Mouse (Mus musculus) embryonic fibroblast, embryonic 13.5 days (primary cell): ENCODE data around the gene Pithd1. TPM values are rescaled to one million over a fixed set of nuclear protein-coding genes. Genes with fewer than 3 reads are reported as not detected.
A peak's percentile ranks its signal among the peaks of the same experiment; 100 is the strongest.

Experiments
- H3K27ac ChIP-seq: 2 replicates; pipeline ENCODE4 v1.5.1; 2012; ENCODE audit warnings: low read length, control low read depth, inconsistent platforms; ENCODE audit not compliant: insufficient read depth
- H3K4me1 ChIP-seq: 2 replicates; pipeline ENCODE4 v1.6.1; 2011; ENCODE audit warnings: low read length; ENCODE audit not compliant: control insufficient read depth, insufficient read depth
- H3K4me3 ChIP-seq: 2 replicates; pipeline ENCODE4 v1.5.1; 2011; ENCODE audit warnings: mild to moderate bottlenecking, control low read depth, low read length; ENCODE audit not compliant: insufficient read depth
- CTCF ChIP-seq: IDR thresholded peaks from 2 replicates; pipeline ENCODE4 v1.5.1; 2011; ENCODE audit warnings: mild to moderate bottlenecking, control low read depth, low read length, moderate library complexity, borderline replicate concordance; ENCODE audit not compliant: insufficient read depth
- POLR2A ChIP-seq: IDR thresholded peaks from 2 replicates; pipeline ENCODE4 v1.6.1; 2011; ENCODE audit warnings: low read depth, mild to moderate bottlenecking, control low read depth, low read length, moderate library complexity
- polyA plus RNA-seq: library from polyadenylated mRNA; stranded (reverse); fragments of >200 nt; gene quantifications from 2 replicates; pipeline ENCODE4 v1.2.4, GENCODE M21; 2011; ENCODE audit warnings: low read depth; ENCODE audit not compliant: missing spikeins, insufficient read length

The Pithd1 gene
- polyA plus RNA-seq, 1 experiment: 22.1 TPM

DNA sequence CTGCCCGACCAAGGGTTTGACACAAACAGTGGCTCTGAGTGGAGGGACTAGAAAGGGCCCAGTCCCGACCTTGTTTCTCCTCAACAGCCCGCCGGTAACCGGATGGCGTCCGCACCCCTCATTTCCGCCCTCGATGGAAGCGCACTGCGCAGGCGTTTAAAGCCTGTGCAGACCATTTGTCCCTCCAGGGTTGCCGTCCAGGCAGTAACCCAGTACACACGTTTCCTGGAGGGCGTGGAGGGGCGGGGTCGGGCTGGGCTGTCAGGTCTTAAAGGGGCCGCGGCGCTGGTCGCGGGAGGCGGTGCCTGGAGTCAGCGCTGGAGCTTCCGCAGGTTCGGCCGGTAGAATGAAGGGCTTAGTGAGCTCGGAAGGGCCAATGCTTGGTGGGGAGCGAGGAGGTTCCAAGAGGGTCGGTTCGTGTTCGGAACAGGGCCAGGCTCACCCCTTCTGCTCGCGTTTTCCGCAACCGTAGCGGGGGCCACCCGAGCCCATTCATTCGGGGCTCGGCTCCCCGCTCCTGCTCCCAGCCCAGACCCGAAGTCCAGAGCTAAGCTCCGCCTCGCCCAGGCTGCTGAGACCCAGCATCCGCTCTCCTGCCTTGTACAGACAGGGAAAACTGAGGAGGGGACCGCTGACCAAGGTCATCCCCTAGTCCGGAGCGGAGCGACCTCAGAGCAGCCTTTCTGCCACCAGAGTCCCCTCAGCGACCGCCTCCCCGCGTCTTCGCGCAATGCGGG is 23.4 kb downstream of the Pithd1 start, which contains the start of gene Gale:
Gene Gale, plus strand, starts transcription at position 271 of the 737 bp plus-strand sequence.
- TF ChIP-seq CTCF (no peak), POLR2A (peak; percentile 88)
- Histone ChIP-seq H3K4me3 (peak within 1 kb of the TSS; percentile 84), H3K4me1 (no peaks in the 10 kb centered on the region; the same call in 1 of the 2 replicates), H3K27ac (peak within 1 kb of the TSS; percentile 80)

DNA sequence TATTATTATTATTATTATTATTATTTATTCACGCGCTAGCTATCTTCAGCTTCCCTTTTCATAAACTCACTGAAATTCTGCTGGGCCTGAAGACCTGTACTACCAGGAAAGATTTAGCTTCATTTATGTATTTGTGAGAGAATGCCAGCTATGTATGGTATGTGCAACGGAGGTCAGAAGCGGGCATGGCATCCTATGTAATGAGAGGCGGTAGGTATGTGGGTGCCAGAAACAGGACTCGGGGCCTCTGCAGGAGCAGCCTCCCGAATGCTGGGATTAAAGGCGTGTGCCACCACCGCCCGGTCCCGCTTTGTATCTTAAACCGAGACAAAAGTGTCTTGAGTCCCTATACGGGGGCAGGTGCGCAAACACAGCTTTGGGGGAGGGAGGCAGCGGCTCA is 24.1 kb downstream of the Pithd1 start:
- H3K4me3 ChIP-seq: peak overlapping the region; percentile 64
- H3K27ac ChIP-seq: peak overlapping the region; percentile 80
- no peaks in the 10 kb centered on the region; the same call in 1 of the 2 replicates for H3K4me1 ChIP-seq
- TF ChIP-seq CTCF: no peak
- no peak for TF ChIP-seq POLR2A

GRCm38 (mm10) chr4:135962198-135962597 is 24.9 kb downstream of the Pithd1 start:
- Histone ChIP-seq H3K4me3 (no peak overlapping the region), H3K27ac (no peak overlapping the region), H3K4me1 (no peaks in the 10 kb centered on the region; the same call in 1 of the 2 replicates)
- no peak for TF ChIP-seq CTCF
- TF ChIP-seq POLR2A: no peak

- Histone ChIP-seq H3K27ac (no peak overlapping the region), H3K4me3 (no peak overlapping the region), H3K4me1 (no peaks in the 10 kb centered on the region; the same call in 1 of the 2 replicates)
- TF ChIP-seq POLR2A: no peak
- TF ChIP-seq CTCF: no peak
Measured at GRCm38 (mm10) chr4:135961709-135962108, 25.4 kb downstream of the Pithd1 start.

DNA sequence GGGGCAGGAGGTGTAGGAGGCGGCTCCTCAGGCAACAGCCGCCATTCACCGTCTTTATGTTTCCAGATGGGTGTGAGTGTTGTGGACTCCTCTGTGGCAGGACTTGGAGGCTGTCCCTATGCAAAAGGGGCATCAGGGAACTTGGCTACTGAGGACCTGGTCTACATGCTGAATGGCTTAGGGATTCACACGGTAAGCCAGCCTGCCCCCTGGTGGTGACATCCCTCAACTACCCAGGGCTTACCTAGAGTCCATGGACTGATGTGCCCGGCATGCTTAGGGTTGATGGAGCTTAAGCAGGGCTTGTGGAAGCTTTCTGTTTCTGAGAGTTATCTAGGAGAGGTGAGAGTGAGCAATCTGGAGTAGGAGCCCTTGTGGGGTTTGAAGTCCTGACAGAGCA is 26.3 kb downstream of the Pithd1 start:
- Histone ChIP-seq H3K4me3 (no peak overlapping the region), H3K27ac (no peak overlapping the region), H3K4me1 (no peaks in the 10 kb centered on the region; the same call in 1 of the 2 replicates)
- TF ChIP-seq CTCF (peak; percentile 96), POLR2A (no peak)

DNA sequence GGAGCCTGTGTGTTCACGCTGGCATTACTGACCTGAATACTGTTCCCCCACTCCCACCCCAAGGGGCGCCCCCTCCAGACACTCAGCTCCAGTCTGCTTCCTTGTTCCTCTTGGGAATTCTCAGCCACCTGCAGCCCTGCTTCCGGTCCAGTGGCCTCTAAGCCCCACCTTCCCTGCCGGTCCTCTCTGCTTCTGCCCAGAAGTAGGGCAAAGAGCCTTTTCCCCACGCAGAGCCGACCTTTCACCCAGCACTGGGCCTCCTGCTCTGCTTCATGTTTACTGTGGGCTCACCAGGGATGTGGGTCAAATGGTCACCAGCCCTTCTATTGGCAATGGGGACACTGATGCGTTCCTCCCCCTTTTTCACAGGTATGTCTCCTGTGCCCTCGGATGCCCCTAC is 28.7 kb downstream of the Pithd1 start:
- no peak overlapping the region for H3K4me3 ChIP-seq
- TF ChIP-seq POLR2A (no peak), CTCF (no peak)
- H3K27ac ChIP-seq: no peak overlapping the region
- no peaks in the 10 kb centered on the region; the same call in 1 of the 2 replicates for H3K4me1 ChIP-seq

GRCm38 (mm10) chr4:135955886-135956285 is 31.2 kb downstream of the Pithd1 start:
- no peaks in the 10 kb centered on the region for H3K4me1 ChIP-seq
- TF ChIP-seq POLR2A: no peak
- TF ChIP-seq CTCF: no peak

GRCm38 (mm10) chr4:135954241-135954640 is 32.8 kb downstream of the Pithd1 start:
- Histone ChIP-seq H3K4me3 (no peak overlapping the region), H3K4me1 (no peaks in the 10 kb centered on the region), H3K27ac (no peak overlapping the region)
- TF ChIP-seq POLR2A (no peak), CTCF (peak; percentile 77; the same call in 1 of the 2 replicates)

More at GRCm38 (mm10) chr4:135955886-135956285, 31.2 kb downstream of the Pithd1 start:
- no peak overlapping the region for H3K27ac ChIP-seq
- H3K4me3 ChIP-seq: no peak overlapping the region

GRCm38 (mm10) chr4:135953179-135953578 is 33.9 kb downstream of the Pithd1 start:
- no peak overlapping the region for H3K27ac ChIP-seq
- H3K4me3 ChIP-seq: no peak overlapping the region
- TF ChIP-seq POLR2A: no peak
- no peak for TF ChIP-seq CTCF
- no peaks in the 10 kb centered on the region for H3K4me1 ChIP-seq

DNA sequence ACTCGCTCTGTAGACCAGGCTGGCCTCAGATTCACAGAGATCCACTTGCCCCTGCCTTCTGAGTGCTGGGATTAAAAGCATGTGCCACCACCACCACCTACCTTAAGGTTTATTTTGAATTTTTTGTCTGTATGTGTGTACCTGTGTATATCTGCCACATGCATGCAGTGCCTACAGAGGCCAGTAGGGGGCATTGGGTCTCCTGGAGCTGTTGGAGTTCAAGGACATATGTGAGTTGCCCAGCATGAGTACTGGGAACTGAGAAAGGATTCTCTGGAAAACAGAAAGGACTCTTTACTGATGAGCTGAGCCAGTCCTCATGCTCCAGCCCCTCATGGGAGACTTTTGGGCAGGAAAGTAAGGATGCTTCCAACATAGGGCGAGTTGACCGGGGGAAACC is 35.6 kb downstream of the Pithd1 start:
- Histone ChIP-seq H3K4me3 (no peak overlapping the region), H3K4me1 (no peaks in the 10 kb centered on the region), H3K27ac (no peak overlapping the region)
- no peak for TF ChIP-seq CTCF
- TF ChIP-seq POLR2A: no peak
